Mouse (Mus musculus) CD4-positive, CD25-positive, alpha-beta regulatory T cell, adult 4 months (primary cell): Measurements from ENCODE around the gene Nisch. TPM values are rescaled to one million over a fixed set of nuclear protein-coding genes. Genes with fewer than 3 reads are reported as not detected.

ENCODE experiments used
- ATAC-seq: one replicate; pipeline ENCODE4 v1.8.0; 2017
- polyA plus RNA-seq, 2 experiments: library from polyadenylated mRNA; unstranded; fragments of 100-300 nt; shearing (Covaris generic); gene quantifications; one replicate each; pipeline ENCODE4 v1.2.1; 2017

The Nisch gene
- 100 to 1,000 TPM; 151 to 190 TPM for polyA plus RNA-seq

GRCm38 (mm10) chr14:31216846-31217245 lies at the start of gene Nisch:
TSS of gene Nisch (minus strand) at chr14:31216946.
- ATAC-seq = no peak

- no peak for ATAC-seq
These were observed 44.2 kb upstream of the Nisch start for GRCm38 (mm10) chr14:31260932-31261331.

GRCm38 (mm10) chr14:31260374-31260773 lies 43.6 kb upstream of the Nisch start:
- no peak for ATAC-seq

- ATAC-seq = no peak
These were observed 41.8 kb upstream of the Nisch start for GRCm38 (mm10) chr14:31258476-31259050.

- ATAC-seq = no peak
These were observed 35.3 kb upstream of the Nisch start for GRCm38 (mm10) chr14:31252091-31252490.

- peak; percentile 30 for ATAC-seq
These were observed 34.9 kb upstream of the Nisch start for GRCm38 (mm10) chr14:31251626-31252025.

GRCm38 (mm10) chr14:31251084-31251604 lies 34.4 kb upstream of the Nisch start, which contains the start of the genes Phf7 and Bap1:
TSS of gene Phf7 (minus strand) at chr14:31251317.
TSS of gene Bap1 (plus strand) at chr14:31251450.
- peak; percentile 80 for ATAC-seq

GRCm38 (mm10) chr14:31250222-31251083 lies 33.7 kb upstream of the Nisch start:
- ATAC-seq = peak; percentile 46

- ATAC-seq = no peak
These were observed 31.6 kb upstream of the Nisch start for GRCm38 (mm10) chr14:31248396-31248795.

- no peak for ATAC-seq
These were observed 29.2 kb upstream of the Nisch start for GRCm38 (mm10) chr14:31245946-31246345.

GRCm38 (mm10) chr14:31244777-31245176 lies 28.0 kb upstream of the Nisch start:
- no peak for ATAC-seq

GRCm38 (mm10) chr14:31240528-31240927 lies 23.8 kb upstream of the Nisch start:
- ATAC-seq = no peak

GRCm38 (mm10) chr14:31237101-31237882 lies 20.5 kb upstream of the Nisch start:
- ATAC-seq = no peak

GRCm38 (mm10) chr14:31233996-31234591 lies 17.3 kb upstream of the Nisch start:
- peak; percentile 83 for ATAC-seq

GRCm38 (mm10) chr14:31233070-31233995 lies 16.6 kb upstream of the Nisch start:
- peak; percentile 5 for ATAC-seq

GRCm38 (mm10) chr14:31232404-31233069 lies 15.8 kb upstream of the Nisch start:
- no peak for ATAC-seq

GRCm38 (mm10) chr14:31230442-31230841 lies 13.7 kb upstream of the Nisch start:
- ATAC-seq = no peak

- no peak for ATAC-seq
These were observed 11.5 kb upstream of the Nisch start for GRCm38 (mm10) chr14:31228234-31228633.

GRCm38 (mm10) chr14:31226978-31227377 lies 10.2 kb upstream of the Nisch start:
- ATAC-seq = no peak

- ATAC-seq = no peak
These were observed 920 bp upstream of the Nisch start, which contains the start of gene Sema3g for GRCm38 (mm10) chr14:31217666-31218065. TSS of gene Sema3g (plus strand) at chr14:31217860.
